Mouse (Mus musculus) liver, adult 2 months (tissue): ENCODE measurements at regions not wholly inside any gene's neighbourhood (a gene's known extent, or its start where the extent isn't known, plus 50 kb on each side); places are given as distances from the start of the nearest gene placed in this dataset.

Experiments used
- CTCF ChIP-seq: fragments of 200-500 bp; IDR thresholded peaks from 2 replicates; pipeline ENCODE4 v1.5.1; 2011; ENCODE audit warnings: low read depth, low read length, control low read depth
- POLR2A ChIP-seq: fragments of 200-500 bp; IDR thresholded peaks from 2 replicates; pipeline ENCODE4 v1.6.1; 2011; ENCODE audit warnings: low read length, control low read depth; ENCODE audit not compliant: insufficient read depth; ENCODE audit errors: extremely low read depth

DNA sequence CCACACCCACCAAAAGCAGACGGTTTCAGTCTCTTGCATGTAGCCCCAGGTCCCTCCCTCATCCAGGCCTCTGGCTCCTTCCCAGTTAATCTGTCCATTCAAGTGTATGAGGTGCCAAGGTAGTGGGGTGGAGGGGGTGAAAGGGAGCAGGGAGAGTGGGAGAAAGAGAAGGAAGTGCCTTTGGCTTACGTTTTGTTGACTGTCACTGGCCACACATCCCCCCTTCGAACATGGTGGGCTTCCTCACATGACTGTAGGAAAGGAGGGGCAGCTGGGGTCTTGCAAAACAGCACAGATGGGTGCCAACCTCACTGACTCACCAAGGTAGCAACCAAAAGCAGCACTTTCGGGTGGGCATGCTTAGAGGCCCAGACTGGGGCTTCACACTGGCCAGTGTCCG is 68.9 kb downstream of the Uncx start:
- no peak for TF ChIP-seq CTCF
- no peak for TF ChIP-seq POLR2A
